Mouse (Mus musculus): ENCODE results near the gene Hist1h2ag. TPM values are rescaled to one million over a fixed set of nuclear protein-coding genes. Genes with fewer than 3 reads are reported as not detected.
A peak's percentile ranks its signal among the peaks of the same experiment; 100 is the strongest.
"Not testable (repeated sequence)": the region's sequence is repeated elsewhere in the genome, so short reads cannot be mapped to it uniquely, and the experiment has no call there.

Hist1h2ag gene
- polyA plus RNA-seq, 1 experiment = 10.2 TPM

DNA sequence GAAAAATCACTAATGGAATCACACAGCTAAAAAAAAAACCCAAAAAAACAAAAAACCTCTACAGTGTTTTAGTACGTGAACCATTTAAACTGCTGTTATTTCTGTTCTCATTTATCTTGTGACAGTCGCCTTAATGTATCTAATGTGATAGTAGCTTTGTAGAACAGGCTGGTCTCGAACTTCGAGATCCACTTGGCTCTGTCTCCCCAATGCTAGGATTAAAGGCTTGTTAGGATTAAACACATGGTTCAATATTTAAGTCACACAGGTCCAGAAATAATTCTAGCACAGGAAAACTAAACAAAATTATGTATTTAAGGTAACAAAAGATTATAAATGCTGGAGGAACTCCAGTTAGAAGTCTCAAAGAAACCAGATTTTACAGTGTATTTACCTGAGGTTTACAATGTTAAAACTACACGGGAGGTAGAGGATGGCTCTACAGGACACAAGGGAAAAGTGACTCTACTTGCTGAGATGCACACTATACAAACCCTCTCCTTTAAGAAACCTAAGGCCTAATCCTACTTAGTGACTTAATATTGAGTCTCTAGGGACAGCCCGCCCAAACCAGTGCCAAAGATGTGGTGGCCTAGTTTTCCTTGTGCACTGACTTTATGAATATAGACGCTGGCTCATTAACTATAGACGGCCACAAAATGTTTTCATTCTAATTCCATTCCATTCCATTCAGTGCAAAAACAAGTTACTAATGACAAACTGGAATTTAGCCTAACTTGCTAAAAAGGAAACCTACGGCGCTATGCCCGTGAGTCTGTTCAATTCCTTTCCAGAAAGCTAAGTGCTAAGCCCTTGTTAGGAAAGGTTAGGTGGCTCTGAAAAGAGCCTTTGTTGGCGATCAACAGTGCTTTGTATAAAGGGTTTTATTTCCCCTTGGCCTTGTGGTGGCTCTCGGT, 835 bp downstream of the Hist1h2ag start:
- Histone ChIP-seq H3K27me3 (ENCODE audit: control insufficient read depth, insufficient read depth, low read length) (no peaks in the 10 kb centered on the region), H3K4me3 (ENCODE audit: extremely low read depth, insufficient read depth, insufficient read length) (peak overlapping the region; percentile 16; the same call in 1 of the 2 replicates), H3K4me1 (ENCODE audit: control insufficient read depth, insufficient read depth, insufficient read length) (no peaks in the 10 kb centered on the region), H3K27ac (ENCODE audit: insufficient read depth, low read length) (peak overlapping the region; percentile 77), H3K36me3 (ENCODE audit: control insufficient read depth, insufficient read depth, low read length) (no peaks in the 10 kb centered on the region)
- DNase-seq (ENCODE audit: low read depth in 1 of 2, low spot score in 2 of 2) = no peak
- WGBS = 5% methylated on average over 13 of the region's 13 CpGs
- no peak for TF ChIP-seq CTCF (IDR thresholded peaks at IDR 0.05; ENCODE audit: extremely low read depth, insufficient read depth, insufficient read length, insufficient replicate concordance)
- TF ChIP-seq POLR2A (IDR thresholded peaks at IDR 0.05; ENCODE audit: low read depth, low read length) = no peak

DNA sequence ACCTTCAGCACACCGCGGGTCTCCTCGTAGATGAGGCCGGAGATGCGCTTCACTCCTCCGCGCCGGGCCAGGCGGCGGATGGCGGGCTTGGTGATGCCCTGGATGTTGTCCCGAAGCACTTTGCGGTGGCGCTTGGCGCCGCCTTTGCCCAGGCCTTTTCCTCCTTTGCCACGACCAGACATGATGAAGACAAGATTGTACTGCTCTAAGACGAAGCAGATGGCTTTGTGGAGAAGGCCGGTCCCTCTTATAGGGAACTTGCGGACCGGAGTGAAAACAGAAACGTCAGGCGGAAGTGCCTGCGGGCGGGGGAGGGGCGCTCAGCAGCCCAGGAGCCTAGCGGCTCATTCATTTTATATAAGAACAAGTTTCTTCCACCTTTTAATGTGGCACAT, 1.6 kb downstream of the Hist1h2ag start, which contains the start of gene Hist1h4i:
TSS of gene Hist1h4i (minus strand) at position 221 of the 395 bp plus-strand sequence.
- not testable (repeated sequence) for H3K4me1 ChIP-seq (ENCODE audit: control insufficient read depth, insufficient read depth, insufficient read length); H3K27me3 ChIP-seq (ENCODE audit: control insufficient read depth, insufficient read depth, low read length); H3K36me3 ChIP-seq (ENCODE audit: control insufficient read depth, insufficient read depth, low read length)
- peak; percentile 91 to 95 for DNase-seq (ENCODE audit: low read depth in 1 of 2, low spot score in 2 of 2)
- Histone ChIP-seq H3K27ac (ENCODE audit: insufficient read depth, low read length) (peak within 1 kb of the TSS; percentile 91), H3K4me3 (ENCODE audit: extremely low read depth, insufficient read depth, insufficient read length) (peak within 1 kb of the TSS; percentile 58)
- under 1% methylated on average over 27 of the region's 27 CpGs for whole genome bisulfite sequencing
- peak; percentile 97 for TF ChIP-seq POLR2A (IDR thresholded peaks at IDR 0.05; ENCODE audit: low read depth, low read length)

- Histone ChIP-seq H3K4me3 (ENCODE audit: extremely low read depth, insufficient read depth, insufficient read length) (peak overlapping the region; percentile 58), H3K36me3 (ENCODE audit: control insufficient read depth, insufficient read depth, low read length) (no peaks in the 10 kb centered on the region), H3K4me1 (ENCODE audit: control insufficient read depth, insufficient read depth, insufficient read length) (no peaks in the 10 kb centered on the region; the same call in 1 of the 2 replicates), H3K27ac (ENCODE audit: insufficient read depth, low read length) (peak overlapping the region; percentile 91), H3K27me3 (ENCODE audit: control insufficient read depth, insufficient read depth, low read length) (no peaks in the 10 kb centered on the region)
- DNase-seq (ENCODE audit: low read depth in 1 of 2, low spot score in 2 of 2) = no peak
- under 1% methylated on average over 24 of the region's 24 CpGs for WGBS
- TF ChIP-seq POLR2A (IDR thresholded peaks at IDR 0.05; ENCODE audit: low read depth, low read length) (no peak), CTCF (IDR thresholded peaks at IDR 0.05; ENCODE audit: extremely low read depth, insufficient read depth, insufficient read length, insufficient replicate concordance) (no peak)
Measured at GRCm38 (mm10) chr13:22040464-22041141, 2.1 kb downstream of the Hist1h2ag start.

DNA sequence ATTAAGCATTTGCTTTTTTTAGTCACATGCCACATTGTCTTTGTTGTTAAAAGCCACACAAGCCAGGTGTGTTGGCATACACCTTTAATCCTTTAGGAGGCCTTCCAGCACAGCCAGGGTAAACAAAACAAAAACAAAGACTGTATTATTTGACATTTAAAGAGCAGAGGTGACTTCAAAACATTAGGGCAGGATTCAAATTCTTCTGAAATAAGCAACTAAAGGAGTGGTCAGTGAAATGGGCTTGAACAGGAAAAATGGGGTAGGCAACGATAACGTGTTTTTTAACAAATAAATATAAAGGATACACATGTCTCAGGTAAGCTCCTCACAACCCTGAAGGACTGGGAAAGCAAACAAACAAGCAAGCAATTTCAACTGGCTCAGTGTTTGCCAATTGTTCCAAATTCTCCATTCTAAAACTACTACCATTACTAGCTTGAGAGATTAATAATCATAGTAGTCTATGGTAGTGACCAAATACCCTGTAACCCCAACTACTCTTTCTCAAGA, 2.7 kb downstream of the Hist1h2ag start:
- DNase-seq (ENCODE audit: low read depth in 1 of 2, low spot score in 2 of 2) = no peak
- H3K36me3 ChIP-seq (ENCODE audit: control insufficient read depth, insufficient read depth, low read length) = no peaks in the 10 kb centered on the region
- H3K4me3 ChIP-seq (ENCODE audit: extremely low read depth, insufficient read depth, insufficient read length) = no peak overlapping the region
- H3K27ac ChIP-seq (ENCODE audit: insufficient read depth, low read length) = peak overlapping the region; percentile 91
- peaks cover under 1% of the 10 kb centered on the region; the same call in 1 of the 2 replicates for H3K4me1 ChIP-seq (ENCODE audit: control insufficient read depth, insufficient read depth, insufficient read length)
- no peaks in the 10 kb centered on the region for H3K27me3 ChIP-seq (ENCODE audit: control insufficient read depth, insufficient read depth, low read length)
- WGBS = 14% methylated on average over 2 of the region's 2 CpGs
- no peak for TF ChIP-seq CTCF (IDR thresholded peaks at IDR 0.05; ENCODE audit: extremely low read depth, insufficient read depth, insufficient read length, insufficient replicate concordance)

GRCm38 (mm10) chr13:22039364-22039763, 3.4 kb downstream of the Hist1h2ag start:
- no peak for DNase-seq (ENCODE audit: low read depth in 1 of 2, low spot score in 2 of 2)
- WGBS = 88% methylated on average over 5 of the region's 5 CpGs
- no peaks in the 10 kb centered on the region for H3K27me3 ChIP-seq (ENCODE audit: control insufficient read depth, insufficient read depth, low read length)
- no peak overlapping the region for H3K4me3 ChIP-seq (ENCODE audit: extremely low read depth, insufficient read depth, insufficient read length)
- peaks cover 3% of the 10 kb centered on the region; the same call in 1 of the 2 replicates for H3K4me1 ChIP-seq (ENCODE audit: control insufficient read depth, insufficient read depth, insufficient read length)
- TF ChIP-seq POLR2A (IDR thresholded peaks at IDR 0.05; ENCODE audit: low read depth, low read length) = no peak
- no peak for TF ChIP-seq CTCF (IDR thresholded peaks at IDR 0.05; ENCODE audit: extremely low read depth, insufficient read depth, insufficient read length, insufficient replicate concordance)
- no peaks in the 10 kb centered on the region for H3K36me3 ChIP-seq (ENCODE audit: control insufficient read depth, insufficient read depth, low read length)
- no peak overlapping the region for H3K27ac ChIP-seq (ENCODE audit: insufficient read depth, low read length)

GRCm38 (mm10) chr13:22037415-22037814, 5.3 kb downstream of the Hist1h2ag start:
- no peak overlapping the region for H3K27ac ChIP-seq (ENCODE audit: insufficient read depth, low read length)
- no peak for DNase-seq (ENCODE audit: low read depth in 1 of 2, low spot score in 2 of 2)
- no peaks in the 10 kb centered on the region for H3K27me3 ChIP-seq (ENCODE audit: control insufficient read depth, insufficient read depth, low read length)
- no peaks in the 10 kb centered on the region for H3K36me3 ChIP-seq (ENCODE audit: control insufficient read depth, insufficient read depth, low read length)
- WGBS = 81% methylated on average over 2 of the region's 2 CpGs
- H3K4me1 ChIP-seq (ENCODE audit: control insufficient read depth, insufficient read depth, insufficient read length) = peaks cover 3% of the 10 kb centered on the region; the same call in 1 of the 2 replicates
- no peak overlapping the region for H3K4me3 ChIP-seq (ENCODE audit: extremely low read depth, insufficient read depth, insufficient read length)
- TF ChIP-seq POLR2A (IDR thresholded peaks at IDR 0.05; ENCODE audit: low read depth, low read length) (no peak), CTCF (IDR thresholded peaks at IDR 0.05; ENCODE audit: extremely low read depth, insufficient read depth, insufficient read length, insufficient replicate concordance) (no peak)
